Mouse (Mus musculus) ovary, postnatal 10 days (tissue): ENCODE results near the gene Rhoj.

ENCODE experiments used
- DNase-seq: peaks from one replicate; pipeline ENCODE4 v3.0.0; 2022; ENCODE audit warnings: low spot score

Rhoj gene

GRCm38 (mm10) chr12:75307961-75308951 lies at the start of gene Rhoj:
Rhoj (plus strand) TSS chr12:75308322.
- peak; percentile 56 for DNase-seq

- DNase-seq = no peak
Observed at GRCm38 (mm10) chr12:75271726-75272125, 36.4 kb upstream of the Rhoj start.

GRCm38 (mm10) chr12:75275730-75276129 lies 32.4 kb upstream of the Rhoj start:
- no peak for DNase-seq

- no peak for DNase-seq
Observed at GRCm38 (mm10) chr12:75277425-75277824, 30.7 kb upstream of the Rhoj start.

- DNase-seq = no peak
Observed at GRCm38 (mm10) chr12:75280502-75280901, 27.6 kb upstream of the Rhoj start.

GRCm38 (mm10) chr12:75283226-75283625 lies 24.9 kb upstream of the Rhoj start:
- no peak for DNase-seq

GRCm38 (mm10) chr12:75286166-75286565 lies 22.0 kb upstream of the Rhoj start:
- no peak for DNase-seq

- DNase-seq = no peak
Observed at GRCm38 (mm10) chr12:75290524-75290923, 17.6 kb upstream of the Rhoj start.

GRCm38 (mm10) chr12:75291556-75291955 lies 16.6 kb upstream of the Rhoj start:
- no peak for DNase-seq

- no peak for DNase-seq
Observed at GRCm38 (mm10) chr12:75292939-75293338, 15.2 kb upstream of the Rhoj start.

- DNase-seq = no peak
Observed at GRCm38 (mm10) chr12:75299865-75300264, 8.3 kb upstream of the Rhoj start.

GRCm38 (mm10) chr12:75304132-75304531 lies 4.0 kb upstream of the Rhoj start:
- no peak for DNase-seq

GRCm38 (mm10) chr12:75309756-75310155 lies 1.6 kb downstream of the Rhoj start:
- DNase-seq = no peak

GRCm38 (mm10) chr12:75310766-75311165 lies 2.6 kb downstream of the Rhoj start:
- DNase-seq = no peak

GRCm38 (mm10) chr12:75311879-75312278 lies 3.8 kb downstream of the Rhoj start:
- no peak for DNase-seq

- no peak for DNase-seq
Observed at GRCm38 (mm10) chr12:75313992-75314391, 5.9 kb downstream of the Rhoj start.

GRCm38 (mm10) chr12:75315851-75316250 lies 7.7 kb downstream of the Rhoj start:
- DNase-seq = no peak

- DNase-seq = no peak
Observed at GRCm38 (mm10) chr12:75320441-75320925, 12.4 kb downstream of the Rhoj start.

- no peak for DNase-seq
Observed at GRCm38 (mm10) chr12:75321189-75321588, 13.1 kb downstream of the Rhoj start.

GRCm38 (mm10) chr12:75329188-75329587 lies 21.1 kb downstream of the Rhoj start:
- DNase-seq = no peak

- DNase-seq = no peak
Observed at GRCm38 (mm10) chr12:75339894-75340293, 31.8 kb downstream of the Rhoj start.

- DNase-seq = no peak
Observed at GRCm38 (mm10) chr12:75340331-75340730, 32.2 kb downstream of the Rhoj start.

GRCm38 (mm10) chr12:75348551-75348950 lies 40.4 kb downstream of the Rhoj start:
- no peak for DNase-seq
